Mouse (Mus musculus) G1E (cell line): ENCODE measurements at regions not wholly inside any gene's neighbourhood (a gene's known extent, or its start where the extent isn't known, plus 50 kb on each side); places are given as distances from the start of the nearest gene placed in this dataset.

Experiments used
- ATAC-seq: 2 replicates; pipeline ENCODE4 v1.8.0; 2016; ENCODE audit warnings: mild to moderate bottlenecking; ENCODE audit not compliant: insufficient number of reproducible peaks, poor library complexity, low FRiP score, severe bottlenecking; ENCODE audit errors: extremely low read depth
- DNase-seq: peaks from one replicate; pipeline ENCODE4 v3.0.0; 2012; ENCODE audit warnings: low spot score
- H3K27me3 ChIP-seq: 2 replicates; pipeline ENCODE4 v1.6.1; 2012; ENCODE audit warnings: mild to moderate bottlenecking, low read length, inconsistent platforms; ENCODE audit not compliant: insufficient read depth
- H3K36me3 ChIP-seq: replicated peaks from 2 replicates; pipeline ENCODE3; 2012; ENCODE audit warnings: mild to moderate bottlenecking, inconsistent platforms
- H3K4me1 ChIP-seq: 2 replicates; pipeline ENCODE4 v1.6.1; 2012; ENCODE audit warnings: low read depth, low read length, inconsistent platforms, mixed read lengths; ENCODE audit not compliant: insufficient read depth
- H3K4me3 ChIP-seq: 2 replicates; pipeline ENCODE4 v1.5.1; 2012; ENCODE audit warnings: low read depth, mild to moderate bottlenecking, inconsistent platforms, low read length, moderate library complexity, mixed read lengths
- H3K9me3 ChIP-seq: replicated peaks from 2 replicates; pipeline ENCODE4 v1.6.1; 2012; ENCODE audit warnings: inconsistent platforms
- CTCF ChIP-seq: IDR thresholded peaks from 2 replicates; pipeline ENCODE4 v1.5.1; 2012; ENCODE audit warnings: low read depth, low read length, inconsistent platforms, mixed read lengths
- GATA1 ChIP-seq: IDR thresholded peaks from 2 replicates; pipeline ENCODE4 v1.6.1; 2012; ENCODE audit warnings: borderline replicate concordance, low read length, inconsistent platforms, mixed read lengths
- GATA2 ChIP-seq: IDR thresholded peaks from 2 replicates; pipeline ENCODE4 v1.6.1; 2012; ENCODE audit warnings: low read depth, low read length, inconsistent platforms, borderline replicate concordance
- POLR2AphosphoS5 ChIP-seq: IDR thresholded peaks from 2 replicates; pipeline ENCODE4 v1.6.1; 2012; ENCODE audit warnings: low read depth, low read length, inconsistent platforms; ENCODE audit not compliant: insufficient replicate concordance
- TAL1 ChIP-seq: conservative IDR thresholded peaks from 2 replicates; pipeline ENCODE4 v1.6.1; 2012; ENCODE audit warnings: low read depth, low read length, inconsistent platforms, mixed read lengths

DNA sequence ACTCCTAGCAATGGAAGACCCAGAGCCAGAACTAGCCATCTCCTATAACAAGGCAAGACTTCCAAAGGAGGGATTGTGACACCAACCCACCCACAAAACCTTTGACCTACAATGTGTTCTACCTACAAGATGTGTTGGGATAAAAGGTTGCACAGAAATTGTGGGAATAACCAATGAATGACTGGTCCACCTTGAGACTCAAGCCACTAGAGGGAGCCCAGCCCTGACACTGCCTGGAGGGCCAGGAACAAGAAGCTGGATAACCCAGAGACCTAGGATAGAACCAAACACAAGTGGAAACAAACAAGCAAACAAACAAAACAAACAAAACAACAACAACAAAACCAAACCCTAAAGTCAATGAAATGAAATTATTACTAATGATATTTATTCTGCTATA lies 288.8 kb downstream of the Dchs2 start:
- DNase-seq: no peak
- H3K9me3 ChIP-seq: 0 out of 2 replicates have a peak, but pooled peaks cover 2% of the 10 kb centered on the region
- no peak for ATAC-seq
- H3K27me3 ChIP-seq: no peaks in the 10 kb centered on the region
- no peaks in the 10 kb centered on the region for H3K36me3 ChIP-seq
- TF ChIP-seq GATA1 (no peak), POLR2AphosphoS5 (no peak), CTCF (no peak), TAL1 (no peak)
- no peak overlapping the region for H3K4me3 ChIP-seq
- no peaks in the 10 kb centered on the region for H3K4me1 ChIP-seq

DNA sequence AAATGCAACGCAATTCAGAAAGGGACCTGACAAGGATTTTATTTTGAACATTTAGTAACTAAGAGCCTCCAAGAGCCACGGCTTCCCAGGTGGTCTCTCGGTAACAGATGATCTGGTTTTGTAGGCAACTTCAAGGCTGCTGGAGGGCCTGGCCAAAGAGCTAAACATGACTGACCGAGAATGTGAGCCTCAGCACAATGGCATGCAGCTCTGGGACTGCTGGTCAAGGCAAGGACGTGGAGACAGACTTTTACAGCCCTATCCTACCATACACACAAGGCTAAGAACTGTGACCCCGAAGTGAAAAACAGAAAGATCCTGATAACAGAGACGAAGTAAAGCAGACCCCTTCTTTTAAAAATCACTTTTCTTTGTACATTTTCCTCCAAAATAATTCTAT lies 296.5 kb downstream of the Dchs2 start:
- TF ChIP-seq TAL1 (no peak), POLR2AphosphoS5 (no peak), GATA1 (no peak), CTCF (no peak), GATA2 (no peak)
- DNase-seq: no peak
- H3K36me3 ChIP-seq: no peaks in the 10 kb centered on the region
- H3K9me3 ChIP-seq: no peaks in the 10 kb centered on the region
- no peak overlapping the region for H3K4me3 ChIP-seq
- H3K27me3 ChIP-seq: no peaks in the 10 kb centered on the region
- H3K4me1 ChIP-seq: no peaks in the 10 kb centered on the region
- no peak for ATAC-seq

DNA sequence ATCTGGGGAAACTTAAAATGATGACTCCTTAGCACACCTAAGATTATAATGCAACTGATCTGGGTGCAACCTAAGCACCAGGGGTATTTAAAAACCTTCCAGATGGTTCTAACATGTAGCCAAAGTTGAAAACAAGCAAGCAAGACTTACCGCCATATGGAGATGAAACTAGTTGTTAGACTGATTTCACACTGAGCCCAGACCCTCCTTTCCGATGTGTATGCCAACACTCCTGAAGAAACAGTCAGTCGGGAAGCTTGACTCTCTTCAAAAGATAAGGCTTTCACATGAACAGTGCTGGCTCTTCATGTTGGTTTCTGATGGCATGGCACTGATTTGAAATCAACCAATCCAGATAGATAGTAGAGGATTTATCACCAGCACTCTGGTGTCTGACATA lies 301.6 kb downstream of the Dchs2 start:
- no peak for DNase-seq
- no peak for TF ChIP-seq CTCF
- TF ChIP-seq TAL1: no peak
- TF ChIP-seq GATA1: no peak
- TF ChIP-seq GATA2: no peak
- TF ChIP-seq POLR2AphosphoS5: no peak
- Histone ChIP-seq H3K36me3 (no peaks in the 10 kb centered on the region), H3K9me3 (no peaks in the 10 kb centered on the region), H3K4me3 (no peak overlapping the region), H3K4me1 (no peaks in the 10 kb centered on the region), H3K27me3 (no peaks in the 10 kb centered on the region)
- no peak for ATAC-seq

DNA sequence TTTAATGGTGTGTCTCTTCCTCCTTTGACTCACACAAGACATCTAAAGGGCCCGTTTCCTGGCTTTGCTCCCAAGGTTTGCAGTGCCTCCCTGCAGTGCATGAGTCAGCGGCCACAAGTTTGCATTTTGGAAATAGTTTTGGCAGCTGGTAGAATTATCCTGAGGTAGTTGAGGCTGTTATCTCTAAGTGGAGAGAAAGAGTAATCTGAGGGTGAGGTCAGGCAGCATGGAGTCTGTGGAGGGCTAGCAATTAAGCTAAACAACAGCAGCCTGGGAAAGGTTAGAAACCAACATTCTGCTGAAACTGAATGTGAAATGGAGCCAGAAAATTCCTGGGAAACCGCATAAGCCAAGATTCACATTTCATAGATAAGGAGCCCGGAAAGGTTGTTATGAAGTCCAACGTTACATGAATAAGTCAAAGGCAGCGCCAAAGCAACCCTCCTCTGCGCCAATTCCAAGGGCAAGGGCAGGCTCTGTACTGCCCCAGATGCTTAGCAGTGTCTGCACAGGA lies 318.5 kb downstream of the Dchs2 start:
- ATAC-seq: no peak

DNA sequence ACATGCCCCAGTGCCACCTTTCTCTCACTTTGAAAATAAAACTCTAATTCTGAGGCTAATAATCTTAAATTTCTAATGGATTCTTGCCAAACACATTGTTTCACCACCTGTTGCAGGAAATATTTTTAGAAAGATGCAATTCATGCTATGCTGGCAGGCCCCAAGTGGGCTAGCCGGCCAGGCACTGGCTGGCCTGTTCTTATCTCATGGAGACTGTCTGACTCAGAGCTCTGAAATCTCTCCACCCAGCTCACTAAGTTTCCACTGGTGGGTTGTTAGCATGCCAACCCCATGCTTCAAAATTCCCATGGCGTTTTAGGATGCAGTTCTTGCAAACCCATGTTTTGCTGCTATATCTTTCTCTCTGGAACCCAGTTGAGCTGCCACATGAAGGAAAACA lies 315.5 kb upstream of the Sfrp2 start:
- Histone ChIP-seq H3K9me3 (no peaks in the 10 kb centered on the region), H3K36me3 (no peaks in the 10 kb centered on the region), H3K4me3 (no peak overlapping the region), H3K27me3 (no peaks in the 10 kb centered on the region), H3K4me1 (no peaks in the 10 kb centered on the region)
- DNase-seq (no peak), ATAC-seq (no peak)
- no peak for TF ChIP-seq GATA1
- no peak for TF ChIP-seq POLR2AphosphoS5
- TF ChIP-seq GATA2: no peak
- TF ChIP-seq TAL1: no peak
- no peak for TF ChIP-seq CTCF

More for the DNA sequence above, 318.5 kb downstream of the Dchs2 start:
- Histone ChIP-seq H3K36me3 (no peaks in the 10 kb centered on the region), H3K27me3 (no peaks in the 10 kb centered on the region), H3K9me3 (no peaks in the 10 kb centered on the region), H3K4me1 (no peaks in the 10 kb centered on the region), H3K4me3 (no peak overlapping the region)
- DNase-seq: no peak
- no peak for TF ChIP-seq GATA1
- no peak for TF ChIP-seq CTCF

DNA sequence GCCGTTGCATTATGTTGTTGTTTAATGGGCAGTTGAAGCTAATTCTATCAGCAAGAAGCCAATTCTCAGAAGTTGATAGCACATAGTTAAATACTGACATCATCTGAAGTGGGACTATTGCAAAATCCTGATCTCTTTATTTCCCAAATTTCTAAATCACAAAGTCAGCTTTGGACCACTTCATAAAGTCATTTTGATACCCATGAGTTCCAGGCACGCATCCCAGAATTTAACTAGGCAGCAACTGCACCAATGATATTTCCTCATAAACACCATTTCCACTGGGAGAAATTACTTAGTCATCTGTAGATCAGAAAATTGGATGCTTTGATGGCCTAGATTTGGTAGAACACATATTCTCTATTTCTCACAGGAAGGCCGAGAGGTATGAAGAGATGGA lies 314.8 kb upstream of the Sfrp2 start:
- Histone ChIP-seq H3K9me3 (no peaks in the 10 kb centered on the region), H3K36me3 (no peaks in the 10 kb centered on the region), H3K4me1 (no peaks in the 10 kb centered on the region), H3K27me3 (no peaks in the 10 kb centered on the region), H3K4me3 (no peak overlapping the region)
- no peak for TF ChIP-seq POLR2AphosphoS5
- TF ChIP-seq GATA2: no peak
- TF ChIP-seq GATA1: no peak
- no peak for TF ChIP-seq TAL1
- no peak for TF ChIP-seq CTCF
- DNase-seq (no peak), ATAC-seq (no peak)

GRCm38 (mm10) chr3:83453462-83453861 lies 312.7 kb upstream of the Sfrp2 start:
- Histone ChIP-seq H3K27me3 (no peaks in the 10 kb centered on the region), H3K9me3 (no peaks in the 10 kb centered on the region), H3K4me1 (no peaks in the 10 kb centered on the region), H3K4me3 (no peak overlapping the region), H3K36me3 (no peaks in the 10 kb centered on the region)
- ATAC-seq (no peak), DNase-seq (no peak)
- TF ChIP-seq GATA2 (no peak), CTCF (no peak), POLR2AphosphoS5 (no peak)
